Mouse (Mus musculus) stomach, postnatal 0 days (tissue): ENCODE measurements around the gene Sptbn2. TPM values are rescaled to one million over a fixed set of nuclear protein-coding genes. Genes with fewer than 3 reads are reported as not detected.

Experiments used
- ATAC-seq: fragments of 200-750 bp; cut with Nextera tagmentation; 2 replicates; pipeline ENCODE4 v1.8.0; 2017; ENCODE audit not compliant: low FRiP score, low TSS enrichment
- DNase-seq: peaks from one replicate; pipeline ENCODE4 v3.0.0-alpha.2; 2016; ENCODE audit warnings: low spot score
- H3K27ac ChIP-seq: fragments of 300-500 bp; sonication (generic); replicated peaks from 2 replicates; pipeline ENCODE4 v1.5.1; 2014; ENCODE audit warnings: mild to moderate bottlenecking, control low read depth
- H3K27me3 ChIP-seq: fragments of 300-500 bp; sonication (generic); 2 replicates; pipeline ENCODE4 v1.6.1; 2014; ENCODE audit warnings: low read length; ENCODE audit not compliant: control insufficient read depth, insufficient read depth
- H3K36me3 ChIP-seq: fragments of 300-500 bp; sonication (generic); 2 replicates; pipeline ENCODE4 v1.6.1; 2014; ENCODE audit warnings: low read length, mixed read lengths; ENCODE audit not compliant: control insufficient read depth, insufficient read depth
- H3K4me1 ChIP-seq: fragments of 300-500 bp; sonication (generic); replicated peaks from 2 replicates; pipeline ENCODE4 v1.6.1; 2014; ENCODE audit warnings: antibody characterized with exemption; ENCODE audit not compliant: control insufficient read depth, insufficient read depth
- H3K4me2 ChIP-seq: fragments of 300-500 bp; sonication (generic); replicated peaks from 2 replicates; pipeline ENCODE4 v1.6.1; 2014; ENCODE audit warnings: low read depth, mild to moderate bottlenecking, control low read depth, moderate library complexity
- H3K4me3 ChIP-seq: fragments of 300-500 bp; sonication (generic); 2 replicates; pipeline ENCODE4 v1.5.1; 2014; ENCODE audit warnings: low read depth, low read length, control low read depth
- H3K9ac ChIP-seq: fragments of 300-500 bp; sonication (generic); 2 replicates; pipeline ENCODE4 v1.6.1; 2014; ENCODE audit warnings: mild to moderate bottlenecking, low read length, control low read depth, mixed read lengths
- H3K9me3 ChIP-seq: fragments of 300-500 bp; sonication (generic); 2 replicates; pipeline ENCODE4 v1.6.1; 2016; ENCODE audit warnings: low read length; ENCODE audit not compliant: control insufficient read depth
- CTCF ChIP-seq: IDR thresholded peaks from 2 replicates; pipeline ENCODE4 v1.5.1; 2016; ENCODE audit warnings: antibody characterized with exemption, low read depth, mild to moderate bottlenecking, moderate library complexity
- EP300 ChIP-seq: optimal IDR thresholded peaks from 2 replicates; pipeline ENCODE3; 2016; ENCODE audit warnings: antibody characterized with exemption
- WGBS: fragments of 180-500 bp; shearing (Covaris S2); extraction: QIAGEN DNeasy Blood & Tissue Kit; methylation state at CpG from one replicate; pipeline ENCODE4 v1.1.7; 2014; 5-methylcytosine and 5-hydroxymethylcytosine counted together
- polyA plus RNA-seq: library from polyadenylated mRNA; unstranded; fragments of >200 nt; fragmentation: Nextera tagmentation; extraction: Ambion mirVana; gene quantifications from 2 replicates; pipeline ENCODE4 v1.2.1, GENCODE M21; 2015

Gene Sptbn2
- polyA plus RNA-seq, 1 experiment from 2014 or later, result 3.5 TPM

- peaks cover 8% of the 10 kb centered on the region; the same call in 1 of the 2 replicates for H3K27me3 ChIP-seq
- no peaks in the 10 kb centered on the region for H3K36me3 ChIP-seq
- TF ChIP-seq CTCF, result no peak
- TF ChIP-seq EP300, result no peak
- no peaks in the 10 kb centered on the region for H3K9me3 ChIP-seq
- H3K9ac ChIP-seq, result no peak overlapping the region
- no peak overlapping the region for H3K27ac ChIP-seq
- DNase-seq, result no peak
- 94% methylated on average over 14 of the region's 14 CpGs for WGBS
- no peak overlapping the region for H3K4me3 ChIP-seq
- H3K4me2 ChIP-seq, result no peak overlapping the region
- ATAC-seq, result no peak
- H3K4me1 ChIP-seq, result no peaks in the 10 kb centered on the region
These were observed 5.8 kb downstream of the Sptbn2 start for GRCm38 (mm10) chr19:4716756-4717155.

GRCm38 (mm10) chr19:4717281-4717680 is 6.3 kb downstream of the Sptbn2 start:
- H3K4me1 ChIP-seq, result no peaks in the 10 kb centered on the region
- DNase-seq (no peak), ATAC-seq (no peak)
- H3K4me3 ChIP-seq, result no peak overlapping the region
- H3K27ac ChIP-seq, result no peak overlapping the region
- no peak for TF ChIP-seq CTCF
- no peak for TF ChIP-seq EP300
- H3K4me2 ChIP-seq, result no peak overlapping the region
- no peaks in the 10 kb centered on the region for H3K9me3 ChIP-seq
- H3K9ac ChIP-seq, result no peak overlapping the region
- H3K27me3 ChIP-seq, result peaks cover 7% of the 10 kb centered on the region; the same call in 1 of the 2 replicates
- no peaks in the 10 kb centered on the region for H3K36me3 ChIP-seq
- WGBS, result 93% methylated on average over 2 of the region's 2 CpGs

GRCm38 (mm10) chr19:4718716-4719115 is 7.7 kb downstream of the Sptbn2 start:
- no peak for TF ChIP-seq EP300
- TF ChIP-seq CTCF, result no peak
- Histone ChIP-seq H3K4me1 (no peaks in the 10 kb centered on the region), H3K9me3 (no peaks in the 10 kb centered on the region), H3K4me2 (0 out of 2 replicates have a peak overlapping the region, but pooled peaks have one; percentile 14), H3K27ac (peak overlapping the region; percentile 74), H3K9ac (no peak overlapping the region), H3K4me3 (no peak overlapping the region), H3K27me3 (no peaks in the 10 kb centered on the region; the same call in 1 of the 2 replicates), H3K36me3 (no peaks in the 10 kb centered on the region)
- WGBS, result 32% methylated on average over 10 of the region's 12 CpGs
- peak; percentile 42 for DNase-seq
- ATAC-seq, result peak; percentile 29; the same call in 1 of the 2 replicates

- peak; percentile 90 for DNase-seq
- no peaks in the 10 kb centered on the region for H3K36me3 ChIP-seq
- TF ChIP-seq CTCF (no peak), EP300 (no peak)
- no peaks in the 10 kb centered on the region for H3K4me1 ChIP-seq
- peak overlapping the region; percentile 14; the same call in 1 of the 2 replicates for H3K4me2 ChIP-seq
- peak; percentile 83 for ATAC-seq
- no peaks in the 10 kb centered on the region for H3K9me3 ChIP-seq
- no peak overlapping the region for H3K4me3 ChIP-seq
- H3K9ac ChIP-seq, result no peak overlapping the region; the same call in 1 of the 2 replicates
- H3K27ac ChIP-seq, result peak overlapping the region; percentile 74; the same call in 1 of the 2 replicates
- H3K27me3 ChIP-seq, result no peaks in the 10 kb centered on the region
- 13% methylated on average over 5 of the region's 5 CpGs for WGBS
These were observed 8.4 kb downstream of the Sptbn2 start for GRCm38 (mm10) chr19:4719351-4719764.

- 0 out of 2 replicates have a peak overlapping the region, but pooled peaks have one; percentile 18 for H3K4me3 ChIP-seq
- no peaks in the 10 kb centered on the region for H3K9me3 ChIP-seq
- no peaks in the 10 kb centered on the region for H3K4me1 ChIP-seq
- no peak overlapping the region for H3K9ac ChIP-seq
- 73% methylated on average over 15 of the region's 15 CpGs for WGBS
- no peak for TF ChIP-seq EP300
- no peak for TF ChIP-seq CTCF
- H3K36me3 ChIP-seq, result no peaks in the 10 kb centered on the region
- no peak for DNase-seq
- H3K27me3 ChIP-seq, result no peaks in the 10 kb centered on the region
- H3K27ac ChIP-seq, result peak overlapping the region; percentile 73
- H3K4me2 ChIP-seq, result peak overlapping the region; percentile 49
- ATAC-seq, result no peak
These were observed 9.1 kb downstream of the Sptbn2 start for GRCm38 (mm10) chr19:4720112-4720511.

- Histone ChIP-seq H3K9me3 (no peaks in the 10 kb centered on the region), H3K4me2 (peak overlapping the region; percentile 49), H3K36me3 (no peaks in the 10 kb centered on the region), H3K27me3 (no peaks in the 10 kb centered on the region), H3K4me3 (peak overlapping the region; percentile 27), H3K4me1 (no peaks in the 10 kb centered on the region), H3K27ac (peak overlapping the region; percentile 73), H3K9ac (peak overlapping the region; percentile 43; the same call in 1 of the 2 replicates)
- TF ChIP-seq EP300 (no peak), CTCF (no peak)
- peak; percentile 86 for DNase-seq
- peak; percentile 71 for ATAC-seq
- WGBS, result 26% methylated on average over 11 of the region's 11 CpGs
These were observed 9.8 kb downstream of the Sptbn2 start for GRCm38 (mm10) chr19:4720671-4721244.
